Mouse (Mus musculus): ENCODE measurements at regions not wholly inside any gene's neighbourhood (a gene's known extent, or its start where the extent isn't known, plus 50 kb on each side); places are given as distances from the start of the nearest gene placed in this dataset.

- Histone ChIP-seq H3K4me3 (ENCODE audit: insufficient read depth, poor library complexity, severe bottlenecking) (no peak overlapping the region), H3K79me2 (ENCODE audit: control insufficient read depth, insufficient read depth) (no peaks in the 10 kb centered on the region), H3ac (ENCODE audit: control insufficient read depth, insufficient read length, low read depth) (no peak overlapping the region), H3K27me3 (ENCODE audit: control insufficient read depth, insufficient read depth, insufficient read length) (no peaks in the 10 kb centered on the region), H3K36me3 (ENCODE audit: control insufficient read depth, insufficient read depth) (no peaks in the 10 kb centered on the region), H3K79me3 (ENCODE audit: low read depth) (no peaks in the 10 kb centered on the region)
- no peak for TF ChIP-seq MYOD1 (IDR thresholded peaks at IDR 0.05; ENCODE audit: control insufficient read depth, insufficient read length, low read depth)
- no peak for TF ChIP-seq CTCF (IDR thresholded peaks at IDR 0.05; ENCODE audit: control insufficient read depth, insufficient read depth, insufficient read length)
- no peak for TF ChIP-seq MYOG (IDR thresholded peaks at IDR 0.05; ENCODE audit: control insufficient read depth, extremely low read depth, insufficient read length)
- TF ChIP-seq CEBPB (IDR thresholded peaks at IDR 0.05; ENCODE audit: low read depth), result no peak
- no peak for TF ChIP-seq USF1 (IDR thresholded peaks at IDR 0.05; ENCODE audit: low read depth)
- no peak for TF ChIP-seq MAX (IDR thresholded peaks at IDR 0.05)
- TF ChIP-seq FOSL1 (IDR thresholded peaks at IDR 0.05; ENCODE audit: insufficient read depth, low read length, poor library complexity, severe bottlenecking), result no peak
Measured at GRCm38 (mm10) chr1:183949205-183949604, 63.9 kb upstream of the Dusp10 start.

GRCm38 (mm10) chr1:183954086-183954485 is 59.0 kb upstream of the Dusp10 start:
- H3K4me3 ChIP-seq (ENCODE audit: insufficient read depth, poor library complexity, severe bottlenecking), result no peak overlapping the region
- TF ChIP-seq CTCF (IDR thresholded peaks at IDR 0.05; ENCODE audit: control insufficient read depth, insufficient read depth, insufficient read length) (no peak), MYOD1 (IDR thresholded peaks at IDR 0.05; ENCODE audit: control insufficient read depth, insufficient read length, low read depth) (no peak), CEBPB (IDR thresholded peaks at IDR 0.05; ENCODE audit: low read depth) (no peak), MAX (IDR thresholded peaks at IDR 0.05) (no peak), USF1 (IDR thresholded peaks at IDR 0.05; ENCODE audit: low read depth) (no peak), FOSL1 (IDR thresholded peaks at IDR 0.05; ENCODE audit: insufficient read depth, low read length, poor library complexity, severe bottlenecking) (no peak), MYOG (IDR thresholded peaks at IDR 0.05; ENCODE audit: control insufficient read depth, extremely low read depth, insufficient read length) (no peak)
- no peak overlapping the region for H3ac ChIP-seq (ENCODE audit: control insufficient read depth, insufficient read length, low read depth)
- no peaks in the 10 kb centered on the region for H3K36me3 ChIP-seq (ENCODE audit: control insufficient read depth, insufficient read depth)
- no peaks in the 10 kb centered on the region for H3K79me3 ChIP-seq (ENCODE audit: low read depth)
- H3K79me2 ChIP-seq (ENCODE audit: control insufficient read depth, insufficient read depth), result no peaks in the 10 kb centered on the region
- no peaks in the 10 kb centered on the region for H3K27me3 ChIP-seq (ENCODE audit: control insufficient read depth, insufficient read depth, insufficient read length)

GRCm38 (mm10) chr1:183956391-183956790 is 56.7 kb upstream of the Dusp10 start:
- TF ChIP-seq CTCF (IDR thresholded peaks at IDR 0.05; ENCODE audit: control insufficient read depth, insufficient read depth, insufficient read length) (no peak), FOSL1 (IDR thresholded peaks at IDR 0.05; ENCODE audit: insufficient read depth, low read length, poor library complexity, severe bottlenecking) (no peak), MYOG (IDR thresholded peaks at IDR 0.05; ENCODE audit: control insufficient read depth, extremely low read depth, insufficient read length) (no peak), USF1 (IDR thresholded peaks at IDR 0.05; ENCODE audit: low read depth) (no peak), CEBPB (IDR thresholded peaks at IDR 0.05; ENCODE audit: low read depth) (no peak), MAX (IDR thresholded peaks at IDR 0.05) (no peak), MYOD1 (IDR thresholded peaks at IDR 0.05; ENCODE audit: control insufficient read depth, insufficient read length, low read depth) (no peak)
- Histone ChIP-seq H3K36me3 (ENCODE audit: control insufficient read depth, insufficient read depth) (no peaks in the 10 kb centered on the region), H3K79me3 (ENCODE audit: low read depth) (no peaks in the 10 kb centered on the region), H3K4me3 (ENCODE audit: insufficient read depth, poor library complexity, severe bottlenecking) (no peak overlapping the region), H3ac (ENCODE audit: control insufficient read depth, insufficient read length, low read depth) (no peak overlapping the region), H3K27me3 (ENCODE audit: control insufficient read depth, insufficient read depth, insufficient read length) (no peaks in the 10 kb centered on the region), H3K79me2 (ENCODE audit: control insufficient read depth, insufficient read depth) (no peaks in the 10 kb centered on the region)

- TF ChIP-seq MYOG (IDR thresholded peaks at IDR 0.05; ENCODE audit: control insufficient read depth, extremely low read depth, insufficient read length) (no peak), MAX (IDR thresholded peaks at IDR 0.05) (no peak), CEBPB (IDR thresholded peaks at IDR 0.05; ENCODE audit: low read depth) (no peak), USF1 (IDR thresholded peaks at IDR 0.05; ENCODE audit: low read depth) (no peak), FOSL1 (IDR thresholded peaks at IDR 0.05; ENCODE audit: insufficient read depth, low read length, poor library complexity, severe bottlenecking) (no peak), MYOD1 (IDR thresholded peaks at IDR 0.05; ENCODE audit: control insufficient read depth, insufficient read length, low read depth) (no peak), CTCF (IDR thresholded peaks at IDR 0.05; ENCODE audit: control insufficient read depth, insufficient read depth, insufficient read length) (no peak)
- H3K4me3 ChIP-seq (ENCODE audit: insufficient read depth, poor library complexity, severe bottlenecking), result no peak overlapping the region
- no peaks in the 10 kb centered on the region for H3K79me2 ChIP-seq (ENCODE audit: control insufficient read depth, insufficient read depth)
- H3K36me3 ChIP-seq (ENCODE audit: control insufficient read depth, insufficient read depth), result no peaks in the 10 kb centered on the region
- no peaks in the 10 kb centered on the region for H3K27me3 ChIP-seq (ENCODE audit: control insufficient read depth, insufficient read depth, insufficient read length)
- no peak overlapping the region for H3ac ChIP-seq (ENCODE audit: control insufficient read depth, insufficient read length, low read depth)
- no peaks in the 10 kb centered on the region for H3K79me3 ChIP-seq (ENCODE audit: low read depth)
Measured at GRCm38 (mm10) chr1:183961383-183961782, 51.7 kb upstream of the Dusp10 start.

GRCm38 (mm10) chr1:183962486-183962885 is 50.6 kb upstream of the Dusp10 start:
- Histone ChIP-seq H3K27me3 (ENCODE audit: control insufficient read depth, insufficient read depth, insufficient read length) (no peaks in the 10 kb centered on the region), H3K4me3 (ENCODE audit: insufficient read depth, poor library complexity, severe bottlenecking) (no peak overlapping the region), H3K79me3 (ENCODE audit: low read depth) (no peaks in the 10 kb centered on the region), H3K36me3 (ENCODE audit: control insufficient read depth, insufficient read depth) (no peaks in the 10 kb centered on the region), H3ac (ENCODE audit: control insufficient read depth, insufficient read length, low read depth) (no peak overlapping the region), H3K79me2 (ENCODE audit: control insufficient read depth, insufficient read depth) (no peaks in the 10 kb centered on the region)
- TF ChIP-seq MYOD1 (IDR thresholded peaks at IDR 0.05; ENCODE audit: control insufficient read depth, insufficient read length, low read depth), result no peak
- TF ChIP-seq USF1 (IDR thresholded peaks at IDR 0.05; ENCODE audit: low read depth), result no peak
- no peak for TF ChIP-seq FOSL1 (IDR thresholded peaks at IDR 0.05; ENCODE audit: insufficient read depth, low read length, poor library complexity, severe bottlenecking)
- TF ChIP-seq MAX (IDR thresholded peaks at IDR 0.05), result no peak
- TF ChIP-seq MYOG (IDR thresholded peaks at IDR 0.05; ENCODE audit: control insufficient read depth, extremely low read depth, insufficient read length), result no peak
- no peak for TF ChIP-seq CEBPB (IDR thresholded peaks at IDR 0.05; ENCODE audit: low read depth)
- no peak for TF ChIP-seq CTCF (IDR thresholded peaks at IDR 0.05; ENCODE audit: control insufficient read depth, insufficient read depth, insufficient read length)

- Histone ChIP-seq H3K27me3 (ENCODE audit: control insufficient read depth, insufficient read depth, insufficient read length) (no peaks in the 10 kb centered on the region), H3K36me3 (ENCODE audit: control insufficient read depth, insufficient read depth) (no peaks in the 10 kb centered on the region), H3K79me3 (ENCODE audit: low read depth) (no peaks in the 10 kb centered on the region), H3ac (ENCODE audit: control insufficient read depth, insufficient read length, low read depth) (no peak overlapping the region), H3K79me2 (ENCODE audit: control insufficient read depth, insufficient read depth) (no peaks in the 10 kb centered on the region), H3K4me3 (ENCODE audit: insufficient read depth, poor library complexity, severe bottlenecking) (no peak overlapping the region)
- no peak for TF ChIP-seq CEBPB (IDR thresholded peaks at IDR 0.05; ENCODE audit: low read depth)
- no peak for TF ChIP-seq MYOG (IDR thresholded peaks at IDR 0.05; ENCODE audit: control insufficient read depth, extremely low read depth, insufficient read length)
- TF ChIP-seq USF1 (IDR thresholded peaks at IDR 0.05; ENCODE audit: low read depth), result no peak
Measured at GRCm38 (mm10) chr1:183963286-183963685, 49.8 kb upstream of the Dusp10 start.
